Mouse (Mus musculus) midbrain, embryonic 11.5 days (tissue): Measurements from ENCODE around the gene Sgcd. TPM values are rescaled to one million over a fixed set of nuclear protein-coding genes. Genes with fewer than 3 reads are reported as not detected.
A peak's percentile ranks its signal among the peaks of the same experiment; 100 is the strongest.

Experiments used
- ATAC-seq: fragments of 200-750 bp; cut with Nextera tagmentation; 2 replicates; pipeline ENCODE4 v1.8.0; 2017; ENCODE audit warnings: moderate TSS enrichment, moderate library complexity; ENCODE audit not compliant: low FRiP score
- DNase-seq: peaks from one replicate; pipeline ENCODE4 v3.0.0; 2015; ENCODE audit warnings: low spot score; ENCODE audit errors: missing footprints
- H3K27ac ChIP-seq: fragments of 300-500 bp; sonication (generic); 2 replicates; pipeline ENCODE4 v1.5.1; 2014; ENCODE audit warnings: low read depth, low read length
- H3K27me3 ChIP-seq: fragments of 300-500 bp; sonication (generic); 2 replicates; pipeline ENCODE4 v1.6.1; 2014; ENCODE audit warnings: mild to moderate bottlenecking, low read length, moderate library complexity, mixed read lengths; ENCODE audit not compliant: control insufficient read depth, insufficient read depth
- H3K36me3 ChIP-seq: fragments of 300-500 bp; sonication (generic); 2 replicates; pipeline ENCODE4 v1.6.1; 2014; ENCODE audit warnings: mild to moderate bottlenecking, low read length, moderate library complexity, mixed read lengths; ENCODE audit not compliant: control insufficient read depth, insufficient read depth
- H3K4me1 ChIP-seq: fragments of 300-500 bp; sonication (generic); 2 replicates; pipeline ENCODE4 v1.6.1; 2014; ENCODE audit warnings: low read length; ENCODE audit not compliant: control insufficient read depth, insufficient read depth
- H3K4me2 ChIP-seq: fragments of 300-500 bp; sonication (generic); 2 replicates; pipeline ENCODE4 v1.6.1; 2014; ENCODE audit warnings: mild to moderate bottlenecking, moderate library complexity
- H3K4me3 ChIP-seq: fragments of 300-500 bp; sonication (generic); 2 replicates; pipeline ENCODE4 v1.5.1; 2014; ENCODE audit warnings: low read depth, low read length
- H3K9ac ChIP-seq: fragments of 300-500 bp; sonication (generic); 2 replicates; pipeline ENCODE4 v1.6.1; 2014; ENCODE audit warnings: low read length
- H3K9me3 ChIP-seq: fragments of 300-500 bp; sonication (generic); 2 replicates; pipeline ENCODE4 v1.6.1; 2016; ENCODE audit warnings: low read length; ENCODE audit not compliant: control insufficient read depth
- WGBS: fragments of 180-500 bp; shearing (Covaris S2); extraction: QIAGEN DNeasy Blood & Tissue Kit; methylation state at CpG from one replicate; pipeline ENCODE4 v1.1.7; 2014; 5-methylcytosine and 5-hydroxymethylcytosine counted together
- polyA plus RNA-seq: library from polyadenylated mRNA; unstranded; fragments of >200 nt; fragmentation: Nextera tagmentation; extraction: Ambion mirVana; gene quantifications from 2 replicates; pipeline ENCODE4 v1.2.1, GENCODE M21; 2014

The Sgcd gene
- polyA plus RNA-seq, 1 experiment from 2014 or later, result 1.4 TPM

DNA sequence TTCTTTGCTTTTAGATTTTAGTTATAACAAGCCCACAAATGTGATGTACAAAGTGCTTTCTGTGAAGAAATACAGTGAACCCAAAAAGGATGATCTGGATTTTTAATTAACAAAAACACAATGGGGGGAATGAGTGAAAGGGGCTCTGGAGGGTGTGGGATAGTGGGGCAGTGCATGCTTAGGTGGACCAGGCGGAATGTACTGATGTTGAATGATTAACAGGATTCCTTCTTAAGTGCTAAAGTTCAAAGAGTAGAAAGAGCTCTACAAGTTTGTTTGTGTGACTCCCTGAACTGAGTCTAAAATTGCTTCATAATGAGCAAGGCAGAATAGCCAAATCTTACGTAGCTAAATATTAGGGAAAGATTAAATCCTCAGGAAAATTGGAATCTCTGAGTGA lies 246.0 kb downstream of the Sgcd start:
- DNase-seq, result no peak
- no peaks in the 10 kb centered on the region for H3K27me3 ChIP-seq
- WGBS, result 79% methylated on average over 2 of the region's 2 CpGs
- no peaks in the 10 kb centered on the region for H3K9me3 ChIP-seq
- no peak overlapping the region for H3K4me2 ChIP-seq
- no peaks in the 10 kb centered on the region for H3K36me3 ChIP-seq
- H3K4me1 ChIP-seq, result no peaks in the 10 kb centered on the region
- no peak for ATAC-seq
- H3K4me3 ChIP-seq, result no peak overlapping the region
- no peak overlapping the region for H3K9ac ChIP-seq
- no peak overlapping the region for H3K27ac ChIP-seq

DNA sequence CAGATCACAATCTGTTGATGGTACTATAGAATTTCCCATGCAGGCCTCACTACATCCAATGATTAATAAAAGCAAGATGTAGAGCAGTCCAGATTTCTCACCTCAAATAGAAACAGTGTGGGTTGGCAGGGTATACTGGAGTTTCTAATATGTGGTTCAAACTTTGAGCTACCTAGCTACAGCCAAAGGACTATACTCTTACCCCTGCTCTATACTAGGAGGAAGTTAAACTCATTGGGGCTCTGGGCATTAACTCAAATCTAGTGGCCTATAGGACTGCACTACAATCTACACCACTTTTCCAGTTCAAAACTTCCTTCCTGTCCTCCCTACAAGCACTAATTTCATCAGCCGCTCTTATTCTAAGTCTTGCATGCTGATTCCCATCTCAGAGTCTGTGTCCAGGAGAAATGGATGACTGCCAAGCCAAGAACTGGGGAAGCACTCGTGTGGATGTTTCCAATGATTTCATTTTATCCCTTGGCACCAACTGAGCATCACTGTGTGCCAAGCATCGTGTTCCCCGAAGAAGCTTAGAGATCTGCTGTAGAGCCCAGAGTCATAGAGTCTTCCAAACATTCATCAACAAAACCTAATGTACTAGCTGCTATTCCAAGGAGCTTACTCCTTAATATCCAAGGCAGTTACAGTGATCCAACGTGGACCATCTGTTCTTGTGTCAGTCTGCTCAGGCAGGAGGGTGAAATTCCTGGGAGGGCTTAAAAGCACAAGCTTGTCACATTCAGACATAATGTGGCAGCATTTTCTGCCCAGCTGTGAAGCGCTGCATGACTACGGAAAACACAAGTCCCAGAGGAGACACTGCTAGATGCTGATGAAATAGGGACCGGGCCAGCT lies 283.6 kb downstream of the Sgcd start:
- 81% methylated on average over 8 of the region's 8 CpGs for WGBS
- ATAC-seq, result no peak

GRCm38 (mm10) chr11:47695611-47696010 lies 293.2 kb downstream of the Sgcd start:
- 23% methylated on average over 1 of the region's 1 CpGs for WGBS
- Histone ChIP-seq H3K9me3 (no peaks in the 10 kb centered on the region), H3K4me2 (no peak overlapping the region), H3K9ac (no peak overlapping the region), H3K27me3 (no peaks in the 10 kb centered on the region), H3K36me3 (no peaks in the 10 kb centered on the region), H3K27ac (no peak overlapping the region), H3K4me1 (no peaks in the 10 kb centered on the region), H3K4me3 (no peak overlapping the region)
- peak; percentile 38; the same call in 1 of the 2 replicates for ATAC-seq
- DNase-seq, result no peak

More for the DNA sequence above, 283.6 kb downstream of the Sgcd start:
- DNase-seq, result no peak
- no peaks in the 10 kb centered on the region for H3K9me3 ChIP-seq
- H3K36me3 ChIP-seq, result no peaks in the 10 kb centered on the region
- H3K4me2 ChIP-seq, result no peak overlapping the region
- no peak overlapping the region for H3K27ac ChIP-seq
- no peak overlapping the region for H3K9ac ChIP-seq
- no peak overlapping the region for H3K4me3 ChIP-seq
- no peaks in the 10 kb centered on the region for H3K27me3 ChIP-seq
- no peaks in the 10 kb centered on the region for H3K4me1 ChIP-seq

GRCm38 (mm10) chr11:47658135-47658534 lies 330.6 kb downstream of the Sgcd start:
- no peak overlapping the region for H3K4me2 ChIP-seq
- ATAC-seq (no peak), DNase-seq (peak; percentile 92)

GRCm38 (mm10) chr11:47645911-47646310 lies 342.9 kb downstream of the Sgcd start:
- Histone ChIP-seq H3K9ac (no peak overlapping the region), H3K27me3 (no peaks in the 10 kb centered on the region), H3K36me3 (no peaks in the 10 kb centered on the region), H3K4me3 (no peak overlapping the region), H3K4me1 (peaks cover 9% of the 10 kb centered on the region), H3K27ac (no peak overlapping the region), H3K4me2 (no peak overlapping the region), H3K9me3 (no peaks in the 10 kb centered on the region)
- ATAC-seq (no peak), DNase-seq (no peak)

More at GRCm38 (mm10) chr11:47658135-47658534, 330.6 kb downstream of the Sgcd start:
- no peak overlapping the region for H3K9ac ChIP-seq
- H3K27ac ChIP-seq, result no peak overlapping the region
- H3K4me1 ChIP-seq, result no peaks in the 10 kb centered on the region
- H3K9me3 ChIP-seq, result no peaks in the 10 kb centered on the region
- H3K27me3 ChIP-seq, result no peaks in the 10 kb centered on the region
- no peak overlapping the region for H3K4me3 ChIP-seq
- no peaks in the 10 kb centered on the region for H3K36me3 ChIP-seq
- 0% methylated on average over 1 of the region's 1 CpGs for WGBS

GRCm38 (mm10) chr11:47641567-47642259 lies 347.1 kb downstream of the Sgcd start:
- ATAC-seq, result 0 out of 2 replicates have a peak, but pooled peaks have one; percentile 29
- H3K4me3 ChIP-seq, result no peak overlapping the region
- H3K9me3 ChIP-seq, result no peaks in the 10 kb centered on the region
- peak; percentile 87 for DNase-seq
- H3K4me1 ChIP-seq, result peaks cover 12% of the 10 kb centered on the region
- H3K27ac ChIP-seq, result peak overlapping the region; percentile 7; the same call in 1 of the 2 replicates
- H3K36me3 ChIP-seq, result no peaks in the 10 kb centered on the region
- 29% methylated on average over 2 of the region's 2 CpGs for WGBS
- H3K9ac ChIP-seq, result no peak overlapping the region
- H3K27me3 ChIP-seq, result no peaks in the 10 kb centered on the region
- no peak overlapping the region for H3K4me2 ChIP-seq

- H3K9me3 ChIP-seq, result no peaks in the 10 kb centered on the region
- DNase-seq, result peak; percentile 91
- no peaks in the 10 kb centered on the region for H3K27me3 ChIP-seq
- H3K36me3 ChIP-seq, result no peaks in the 10 kb centered on the region
- peak; percentile 87 for ATAC-seq
- no peak overlapping the region for H3K9ac ChIP-seq
- H3K4me3 ChIP-seq, result no peak overlapping the region
- H3K27ac ChIP-seq, result peak overlapping the region; percentile 69
- peaks cover 12% of the 10 kb centered on the region for H3K4me1 ChIP-seq
- WGBS, result 7% methylated on average over 1 of the region's 1 CpGs
- H3K4me2 ChIP-seq, result no peak overlapping the region
Observed at GRCm38 (mm10) chr11:47640556-47640955, 348.2 kb downstream of the Sgcd start.

DNA sequence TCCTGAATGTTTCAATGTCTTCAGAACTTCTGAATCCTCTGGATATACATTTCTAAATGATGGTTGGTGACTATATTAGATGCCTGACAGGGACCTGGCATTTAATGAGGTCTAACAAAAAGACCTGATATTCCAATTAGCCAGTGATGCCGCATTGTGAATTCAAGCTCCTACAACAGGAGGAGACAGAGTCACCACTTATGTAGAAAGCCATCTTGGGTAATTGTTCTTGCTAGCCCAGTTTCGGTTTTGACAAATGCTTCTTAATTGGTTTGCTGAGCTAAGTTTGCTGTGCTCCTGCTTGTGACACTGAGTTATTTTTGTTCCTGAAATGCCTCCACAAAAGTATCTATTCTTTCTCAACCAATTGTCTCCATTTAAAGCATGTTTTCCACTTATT lies 358.6 kb downstream of the Sgcd start:
- H3K9ac ChIP-seq, result no peak overlapping the region
- H3K27ac ChIP-seq, result no peak overlapping the region
- H3K9me3 ChIP-seq, result no peaks in the 10 kb centered on the region
- no peaks in the 10 kb centered on the region for H3K4me1 ChIP-seq
- H3K36me3 ChIP-seq, result no peaks in the 10 kb centered on the region
- DNase-seq (no peak), ATAC-seq (no peak)
- H3K4me2 ChIP-seq, result no peak overlapping the region
- no peak overlapping the region for H3K4me3 ChIP-seq
- H3K27me3 ChIP-seq, result no peaks in the 10 kb centered on the region
- 88% methylated on average over 2 of the region's 2 CpGs for WGBS

- DNase-seq (no peak), ATAC-seq (no peak)
- Histone ChIP-seq H3K27ac (no peak overlapping the region), H3K4me3 (no peak overlapping the region), H3K9me3 (no peaks in the 10 kb centered on the region), H3K4me1 (no peaks in the 10 kb centered on the region), H3K36me3 (no peaks in the 10 kb centered on the region), H3K4me2 (no peak overlapping the region), H3K9ac (no peak overlapping the region), H3K27me3 (no peaks in the 10 kb centered on the region)
- 85% methylated on average over 4 of the region's 4 CpGs for WGBS
Observed at GRCm38 (mm10) chr11:47609892-47610291, 378.9 kb downstream of the Sgcd start.
